Mouse (Mus musculus) kidney, postnatal 0 days (tissue): ENCODE measurements around the gene Boll. TPM values are rescaled to one million over a fixed set of nuclear protein-coding genes. Genes with fewer than 3 reads are reported as not detected.

ENCODE experiments used
- ATAC-seq: fragments of 200-750 bp; cut with Nextera tagmentation; replicated peaks from 2 replicates; pipeline ENCODE4 v1.8.0; 2017; ENCODE audit warnings: low read depth, moderate number of reproducible peaks, moderate TSS enrichment, moderate library complexity; ENCODE audit not compliant: low FRiP score
- DNase-seq: peaks from one replicate; pipeline ENCODE4 v3.0.0-alpha.2; 2016; ENCODE audit warnings: low spot score
- H3K27ac ChIP-seq: fragments of 300-500 bp; sonication (generic); 2 replicates; pipeline ENCODE4 v1.5.1; 2014; ENCODE audit warnings: mild to moderate bottlenecking
- H3K27me3 ChIP-seq: fragments of 300-500 bp; sonication (generic); 2 replicates; pipeline ENCODE4 v1.6.1; 2014; ENCODE audit warnings: low read length, mixed read lengths; ENCODE audit not compliant: insufficient read depth
- H3K36me3 ChIP-seq: fragments of 300-500 bp; sonication (generic); 2 replicates; pipeline ENCODE4 v1.6.1; 2014; ENCODE audit warnings: low read length, mixed read lengths; ENCODE audit not compliant: insufficient read depth
- H3K4me1 ChIP-seq: fragments of 300-500 bp; sonication (generic); replicated peaks from 2 replicates; pipeline ENCODE4 v1.6.1; 2014; ENCODE audit warnings: antibody characterized with exemption, low read length, mixed read lengths; ENCODE audit not compliant: insufficient read depth
- H3K4me2 ChIP-seq: fragments of 300-500 bp; sonication (generic); 2 replicates; pipeline ENCODE4 v1.6.1; 2014; ENCODE audit warnings: mild to moderate bottlenecking, low read length, moderate library complexity, mixed read lengths
- H3K4me3 ChIP-seq: fragments of 300-500 bp; sonication (generic); replicated peaks from 2 replicates; pipeline ENCODE4 v1.5.1; 2014; ENCODE audit warnings: low read depth, low read length
- H3K9ac ChIP-seq: fragments of 300-500 bp; sonication (generic); 2 replicates; pipeline ENCODE4 v1.6.1; 2014; ENCODE audit warnings: low read depth, low read length
- H3K9me3 ChIP-seq: fragments of 300-500 bp; sonication (generic); replicated peaks from 2 replicates; pipeline ENCODE4 v1.6.1; 2016; ENCODE audit warnings: low read length, inconsistent platforms, mixed read lengths
- CTCF ChIP-seq: IDR thresholded peaks from 2 replicates; pipeline ENCODE4 v1.5.1; 2016; ENCODE audit warnings: antibody characterized with exemption, low read depth, mild to moderate bottlenecking, moderate library complexity
- WGBS: fragments of 180-500 bp; shearing (Covaris S2); extraction: QIAGEN DNeasy Blood & Tissue Kit; methylation state at CpG from one replicate; pipeline ENCODE4 v1.1.7; 2014; 5-methylcytosine and 5-hydroxymethylcytosine counted together
- polyA plus RNA-seq: library from polyadenylated mRNA; unstranded; fragments of >200 nt; fragmentation: Nextera tagmentation; extraction: Ambion mirVana; gene quantifications from 2 replicates; pipeline ENCODE4 v1.2.1, GENCODE M21; 2015

Boll gene
- polyA plus RNA-seq, 1 experiment from 2014 or later, result 0.72 TPM

DNA sequence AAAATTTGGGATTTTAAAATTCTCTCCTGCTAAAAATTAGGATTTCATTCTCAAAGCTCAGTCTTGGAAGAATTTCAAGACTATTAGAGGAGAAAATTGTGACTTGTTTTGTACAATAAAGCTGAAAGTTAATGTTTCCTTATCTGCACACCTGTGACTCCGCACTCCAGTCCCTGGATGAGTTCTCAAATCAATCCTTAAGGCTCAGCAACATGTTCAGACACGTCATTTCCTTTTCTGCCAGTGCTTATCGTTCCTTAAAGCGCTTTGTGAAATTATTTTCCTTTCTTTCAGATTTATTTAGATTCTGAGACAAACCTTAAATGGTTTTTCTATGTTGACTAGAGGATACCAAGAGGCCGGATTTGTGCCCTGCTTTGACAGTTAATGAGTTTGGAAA is 126.8 kb downstream of the Boll start:
- Histone ChIP-seq H3K9me3 (no peaks in the 10 kb centered on the region), H3K27ac (no peak overlapping the region), H3K4me3 (peak overlapping the region; percentile 63), H3K4me2 (peak overlapping the region; percentile 98), H3K9ac (peak overlapping the region; percentile 40; the same call in 1 of the 2 replicates), H3K27me3 (no peaks in the 10 kb centered on the region), H3K36me3 (no peaks in the 10 kb centered on the region), H3K4me1 (peaks cover 13% of the 10 kb centered on the region; the same call in 1 of the 2 replicates)
- TF ChIP-seq CTCF, result no peak
- 31% methylated on average over 5 of the region's 5 CpGs for WGBS
- no peak for DNase-seq
- no peak for ATAC-seq

DNA sequence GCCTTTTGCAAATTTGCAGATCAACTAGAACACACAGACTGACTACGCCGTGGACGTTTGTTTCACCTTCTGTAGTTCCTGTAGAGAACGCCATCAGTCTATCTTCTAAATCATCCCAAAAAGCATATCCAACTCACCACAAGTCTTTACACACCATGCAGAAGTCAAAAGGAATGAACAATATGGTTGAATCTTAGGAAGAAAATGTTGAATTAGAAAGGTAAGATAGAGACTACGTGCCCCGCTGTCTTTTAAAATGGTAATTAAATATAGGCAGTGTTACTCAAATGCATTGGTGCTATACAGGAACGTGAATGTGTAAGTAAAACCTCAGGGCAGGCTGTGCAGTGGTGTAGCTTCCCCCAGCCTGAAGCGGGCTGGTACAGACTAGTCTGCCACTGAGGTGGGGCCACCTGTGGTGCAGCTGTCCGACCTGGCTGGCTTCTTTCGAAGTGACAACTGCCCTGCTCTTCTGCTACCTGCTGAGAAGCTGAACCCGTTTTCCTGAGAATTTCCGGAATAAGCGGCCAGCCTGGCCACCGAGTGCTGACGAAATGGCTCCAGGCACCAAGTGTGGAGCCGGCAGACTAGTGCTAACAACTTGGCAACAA is 128.3 kb downstream of the Boll start:
- no peak overlapping the region for H3K4me3 ChIP-seq
- ATAC-seq (no peak), DNase-seq (no peak)
- no peaks in the 10 kb centered on the region for H3K36me3 ChIP-seq
- WGBS, result 59% methylated on average over 16 of the region's 16 CpGs
- H3K27me3 ChIP-seq, result no peaks in the 10 kb centered on the region
- no peak overlapping the region for H3K9ac ChIP-seq
- no peak for TF ChIP-seq CTCF
- H3K4me2 ChIP-seq, result no peak overlapping the region
- H3K27ac ChIP-seq, result no peak overlapping the region
- H3K9me3 ChIP-seq, result no peaks in the 10 kb centered on the region
- peaks cover 13% of the 10 kb centered on the region; the same call in 1 of the 2 replicates for H3K4me1 ChIP-seq

DNA sequence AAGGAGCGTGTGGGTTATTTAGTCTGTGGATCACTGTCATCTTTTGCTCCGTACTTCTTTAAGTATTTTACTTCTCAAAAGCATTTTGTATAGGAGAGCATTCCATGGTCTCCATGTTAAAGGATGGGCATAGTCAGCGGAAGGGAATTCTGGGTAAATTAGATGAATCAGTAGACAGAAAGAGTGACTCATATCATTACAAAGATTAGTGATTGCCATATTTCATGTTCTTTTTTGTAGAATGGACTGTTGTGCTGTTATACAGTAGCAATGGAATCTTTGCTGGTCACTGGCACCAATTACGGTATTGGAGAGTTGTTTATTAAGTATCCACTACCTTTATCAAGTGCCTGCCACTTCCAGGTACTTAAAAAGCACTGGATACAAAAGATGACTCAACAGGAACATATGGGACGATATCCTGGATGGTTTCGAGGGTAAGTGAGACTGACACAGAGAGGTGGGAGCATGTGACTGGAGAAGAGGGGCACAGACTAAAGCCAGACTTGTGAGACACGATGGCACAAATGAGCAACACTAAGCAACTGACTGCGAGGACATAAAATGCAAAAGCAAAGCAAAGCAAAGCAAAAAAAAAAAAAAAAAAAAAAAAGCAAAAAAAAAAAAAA is 134.9 kb downstream of the Boll start:
- no peak for TF ChIP-seq CTCF
- 84% methylated on average over 8 of the region's 8 CpGs for WGBS

DNA sequence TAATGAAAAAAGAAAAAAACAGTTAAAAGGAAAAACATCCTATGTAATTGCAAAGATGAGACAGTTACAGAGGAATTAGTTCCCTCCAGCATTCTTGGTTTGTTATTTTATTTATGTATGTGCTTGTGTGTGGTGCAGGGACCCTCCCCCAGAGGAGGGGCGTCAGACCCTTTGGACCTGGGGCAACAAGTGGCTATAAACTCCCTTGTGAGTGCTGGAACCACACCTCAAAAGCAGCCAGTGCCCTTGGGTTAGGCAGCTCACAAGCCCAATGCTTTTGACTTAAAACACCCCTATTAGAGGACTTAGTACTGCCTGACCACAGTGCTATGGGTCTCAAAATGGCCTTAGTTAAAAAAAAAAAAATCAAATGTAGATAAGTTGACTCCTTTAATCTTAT is 135.9 kb downstream of the Boll start:
- TF ChIP-seq CTCF, result no peak
- H3K4me2 ChIP-seq, result no peak overlapping the region
- WGBS, result 27% methylated on average over 1 of the region's 1 CpGs
- H3K36me3 ChIP-seq, result no peaks in the 10 kb centered on the region
- no peaks in the 10 kb centered on the region for H3K4me1 ChIP-seq
- no peaks in the 10 kb centered on the region for H3K27me3 ChIP-seq
- no peaks in the 10 kb centered on the region for H3K9me3 ChIP-seq
- no peak for DNase-seq
- ATAC-seq, result no peak
- no peak overlapping the region for H3K9ac ChIP-seq
- H3K4me3 ChIP-seq, result no peak overlapping the region
- no peak overlapping the region for H3K27ac ChIP-seq

More for the DNA sequence above, 134.9 kb downstream of the Boll start:
- Histone ChIP-seq H3K36me3 (no peaks in the 10 kb centered on the region), H3K9me3 (no peaks in the 10 kb centered on the region), H3K27ac (no peak overlapping the region), H3K9ac (no peak overlapping the region), H3K4me3 (no peak overlapping the region), H3K27me3 (no peaks in the 10 kb centered on the region), H3K4me2 (no peak overlapping the region), H3K4me1 (no peaks in the 10 kb centered on the region)
- no peak for DNase-seq
- ATAC-seq, result no peak

DNA sequence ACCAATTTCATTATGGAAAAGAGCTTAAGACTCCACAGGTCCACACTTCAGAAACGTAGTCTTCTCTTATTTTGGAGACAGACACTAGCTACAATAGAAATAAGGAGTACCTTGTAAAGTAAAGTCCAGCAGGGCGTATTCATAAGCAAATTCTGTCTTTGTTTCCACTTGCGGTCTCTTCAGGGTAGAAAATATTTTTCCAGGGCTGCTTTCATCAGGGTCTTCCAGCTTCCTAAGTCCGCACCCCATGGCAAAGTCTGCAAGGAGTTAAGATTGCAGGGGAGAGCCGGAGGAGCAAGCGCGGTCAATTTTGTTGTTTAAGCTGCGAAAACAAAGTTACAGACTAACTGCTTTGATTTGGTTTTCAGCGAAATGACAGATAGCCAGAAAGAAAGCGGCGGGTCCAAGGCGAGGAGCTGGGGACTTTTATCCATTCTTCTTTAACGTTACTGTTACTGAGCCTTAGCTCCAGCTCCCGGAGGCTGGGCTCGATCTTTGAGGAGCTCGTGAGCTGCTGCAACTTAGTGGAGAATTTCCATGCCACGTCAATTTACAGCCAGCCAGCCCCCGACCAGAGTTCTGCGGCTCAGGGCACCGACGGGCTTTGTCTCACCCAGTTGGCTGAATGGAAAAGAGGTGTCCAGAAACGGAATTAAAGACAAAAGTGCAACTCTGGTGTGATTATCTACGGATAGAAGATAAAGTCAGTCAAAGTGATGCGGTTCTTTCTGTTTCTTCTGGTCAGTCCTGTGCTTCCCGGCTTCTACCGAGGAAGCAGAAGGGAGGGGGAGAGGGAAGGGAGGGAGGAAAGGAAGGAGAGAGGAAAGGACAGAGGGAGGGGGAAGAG is 137.0 kb downstream of the Boll start, which contains the start of gene Rftn2:
Rftn2 (minus strand) TSS at position 772 of the 847 bp plus-strand sequence.
- 3% methylated on average over 26 of the region's 26 CpGs for WGBS
- no peak for ATAC-seq

DNA sequence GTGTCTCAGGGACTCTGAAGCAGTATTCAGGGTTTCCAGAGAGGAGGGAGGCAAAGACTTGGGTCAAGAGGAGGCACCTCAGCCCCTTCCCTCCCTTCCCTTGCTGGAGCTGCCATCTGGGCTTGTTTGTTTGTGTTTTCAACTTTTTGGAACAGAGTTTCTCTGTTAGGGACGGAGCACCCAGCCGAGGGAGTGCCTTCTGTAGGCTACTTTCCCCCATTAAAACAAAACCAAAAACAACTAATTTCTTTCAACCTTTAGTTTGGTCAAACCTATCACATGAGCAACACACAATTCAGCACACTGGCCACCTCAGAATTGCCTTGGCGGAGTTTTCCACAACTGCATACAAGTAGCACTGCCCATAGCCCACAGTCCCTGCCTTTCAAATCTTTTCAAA is 137.9 kb downstream of the Boll start:
- no peak for TF ChIP-seq CTCF
- peak overlapping the region; percentile 53 for H3K4me2 ChIP-seq
- peak overlapping the region; percentile 49 for H3K4me3 ChIP-seq
- no peak for ATAC-seq
- WGBS, result 40% methylated on average over 3 of the region's 3 CpGs
- no peaks in the 10 kb centered on the region for H3K27me3 ChIP-seq
- H3K9me3 ChIP-seq, result no peaks in the 10 kb centered on the region
- no peaks in the 10 kb centered on the region for H3K4me1 ChIP-seq
- peak overlapping the region; percentile 40; the same call in 1 of the 2 replicates for H3K9ac ChIP-seq
- DNase-seq, result no peak
- no peak overlapping the region for H3K27ac ChIP-seq
- H3K36me3 ChIP-seq, result no peaks in the 10 kb centered on the region

More for the DNA sequence above, 137.0 kb downstream of the Boll start, which contains the start of gene Rftn2:
- Histone ChIP-seq H3K27ac (peak within 1 kb of the TSS; percentile 52), H3K4me1 (no peaks in the 10 kb centered on the region), H3K9ac (peak within 1 kb of the TSS; percentile 54), H3K27me3 (no peaks in the 10 kb centered on the region), H3K4me3 (peak within 1 kb of the TSS; percentile 49), H3K4me2 (peak within 1 kb of the TSS; percentile 53), H3K9me3 (no peaks in the 10 kb centered on the region), H3K36me3 (no peaks in the 10 kb centered on the region)
- no peak for TF ChIP-seq CTCF
- DNase-seq, result peak; percentile 76
